Mouse (Mus musculus): ENCODE measurements around the gene Gfod1. TPM values are rescaled to one million over a fixed set of nuclear protein-coding genes. Genes with fewer than 3 reads are reported as not detected.

Gene Gfod1
- polyA plus RNA-seq, 1 experiment from 2014 or later: 0.41 TPM

GRCm38 (mm10) chr13:43212338-43212737 lies 91.6 kb downstream of the Gfod1 start:
- no peak overlapping the region for H3K27ac ChIP-seq (ENCODE audit: low read length)

GRCm38 (mm10) chr13:43210956-43211355 lies 93.0 kb downstream of the Gfod1 start:
- Histone ChIP-seq H3K4me2 (ENCODE audit: low read depth, low read length) (no peak overlapping the region), H3K4me1 (ENCODE audit: control insufficient read depth, insufficient read depth, low read length) (peaks cover 12% of the 10 kb centered on the region), H3K36me3 (ENCODE audit: control insufficient read depth, insufficient read depth, low read length) (no peaks in the 10 kb centered on the region), H3K27me3 (ENCODE audit: control insufficient read depth, insufficient read depth, low read length) (no peaks in the 10 kb centered on the region), H3K9me3 (replicated peaks; ENCODE audit: control insufficient read depth, low read length) (no peaks in the 10 kb centered on the region), H3K9ac (ENCODE audit: low read length) (no peak overlapping the region), H3K4me3 (replicated peaks; ENCODE audit: low read length) (no peak overlapping the region), H3K27ac (ENCODE audit: low read length) (no peak overlapping the region)
- 67% methylated on average over 5 of the region's 5 CpGs for WGBS
- ATAC-seq (ENCODE audit: insufficient read depth, low FRiP score): no peak

More at GRCm38 (mm10) chr13:43212338-43212737, 91.6 kb downstream of the Gfod1 start:
- no peak for ATAC-seq (ENCODE audit: insufficient read depth, low FRiP score)
- Histone ChIP-seq H3K4me2 (ENCODE audit: low read depth, low read length) (no peak overlapping the region), H3K9ac (ENCODE audit: low read length) (no peak overlapping the region), H3K36me3 (ENCODE audit: control insufficient read depth, insufficient read depth, low read length) (no peaks in the 10 kb centered on the region), H3K9me3 (replicated peaks; ENCODE audit: control insufficient read depth, low read length) (no peaks in the 10 kb centered on the region), H3K27me3 (ENCODE audit: control insufficient read depth, insufficient read depth, low read length) (no peaks in the 10 kb centered on the region), H3K4me3 (replicated peaks; ENCODE audit: low read length) (no peak overlapping the region), H3K4me1 (ENCODE audit: control insufficient read depth, insufficient read depth, low read length) (peaks cover 12% of the 10 kb centered on the region)
- 46% methylated on average over 7 of the region's 7 CpGs for WGBS

GRCm38 (mm10) chr13:43209560-43209959 lies 94.4 kb downstream of the Gfod1 start:
- no peak overlapping the region for H3K9ac ChIP-seq (ENCODE audit: low read length)
- H3K4me3 ChIP-seq (replicated peaks; ENCODE audit: low read length): no peak overlapping the region
- no peak for ATAC-seq (ENCODE audit: insufficient read depth, low FRiP score)
- no peaks in the 10 kb centered on the region for H3K27me3 ChIP-seq (ENCODE audit: control insufficient read depth, insufficient read depth, low read length)
- WGBS: 69% methylated on average over 5 of the region's 5 CpGs
- no peaks in the 10 kb centered on the region for H3K36me3 ChIP-seq (ENCODE audit: control insufficient read depth, insufficient read depth, low read length)
- peaks cover 12% of the 10 kb centered on the region for H3K4me1 ChIP-seq (ENCODE audit: control insufficient read depth, insufficient read depth, low read length)
- no peak overlapping the region for H3K4me2 ChIP-seq (ENCODE audit: low read depth, low read length)
- H3K9me3 ChIP-seq (replicated peaks; ENCODE audit: control insufficient read depth, low read length): no peaks in the 10 kb centered on the region
- H3K27ac ChIP-seq (ENCODE audit: low read length): no peak overlapping the region

GRCm38 (mm10) chr13:43208914-43209439 lies 95.0 kb downstream of the Gfod1 start:
- 0 out of 2 replicates have a peak, but pooled peaks have one; percentile 8 for ATAC-seq (ENCODE audit: insufficient read depth, low FRiP score)
- no peaks in the 10 kb centered on the region for H3K9me3 ChIP-seq (replicated peaks; ENCODE audit: control insufficient read depth, low read length)
- WGBS: 46% methylated on average over 16 of the region's 16 CpGs
- H3K4me3 ChIP-seq (replicated peaks; ENCODE audit: low read length): no peak overlapping the region
- no peak overlapping the region for H3K27ac ChIP-seq (ENCODE audit: low read length)
- H3K9ac ChIP-seq (ENCODE audit: low read length): no peak overlapping the region
- H3K4me2 ChIP-seq (ENCODE audit: low read depth, low read length): no peak overlapping the region
- peaks cover 12% of the 10 kb centered on the region for H3K4me1 ChIP-seq (ENCODE audit: control insufficient read depth, insufficient read depth, low read length)
- H3K27me3 ChIP-seq (ENCODE audit: control insufficient read depth, insufficient read depth, low read length): no peaks in the 10 kb centered on the region
- H3K36me3 ChIP-seq (ENCODE audit: control insufficient read depth, insufficient read depth, low read length): no peaks in the 10 kb centered on the region

GRCm38 (mm10) chr13:43206118-43206683 lies 97.8 kb downstream of the Gfod1 start:
- H3K9me3 ChIP-seq (replicated peaks; ENCODE audit: control insufficient read depth, low read length): no peaks in the 10 kb centered on the region
- no peak overlapping the region for H3K4me3 ChIP-seq (replicated peaks; ENCODE audit: low read length)
- no peaks in the 10 kb centered on the region for H3K27me3 ChIP-seq (ENCODE audit: control insufficient read depth, insufficient read depth, low read length)
- no peak overlapping the region for H3K4me2 ChIP-seq (ENCODE audit: low read depth, low read length)
- H3K4me1 ChIP-seq (ENCODE audit: control insufficient read depth, insufficient read depth, low read length): peaks cover 7% of the 10 kb centered on the region; the same call in 1 of the 2 replicates
- H3K27ac ChIP-seq (ENCODE audit: low read length): no peak overlapping the region
- H3K9ac ChIP-seq (ENCODE audit: low read length): no peak overlapping the region
- no peaks in the 10 kb centered on the region for H3K36me3 ChIP-seq (ENCODE audit: control insufficient read depth, insufficient read depth, low read length)
- WGBS: 86% methylated on average over 12 of the region's 12 CpGs
- no peak for ATAC-seq (ENCODE audit: insufficient read depth, low FRiP score)

GRCm38 (mm10) chr13:43203641-43204040 lies 100.3 kb downstream of the Gfod1 start:
- no peak overlapping the region for H3K27ac ChIP-seq (ENCODE audit: low read length)
- no peaks in the 10 kb centered on the region for H3K27me3 ChIP-seq (ENCODE audit: control insufficient read depth, insufficient read depth, low read length)
- no peak overlapping the region for H3K4me3 ChIP-seq (replicated peaks; ENCODE audit: low read length)
- no peak for ATAC-seq (ENCODE audit: insufficient read depth, low FRiP score)
- no peak overlapping the region for H3K4me2 ChIP-seq (ENCODE audit: low read depth, low read length)
- H3K9me3 ChIP-seq (replicated peaks; ENCODE audit: control insufficient read depth, low read length): no peaks in the 10 kb centered on the region
- H3K9ac ChIP-seq (ENCODE audit: low read length): no peak overlapping the region
- no peaks in the 10 kb centered on the region for H3K36me3 ChIP-seq (ENCODE audit: control insufficient read depth, insufficient read depth, low read length)
- H3K4me1 ChIP-seq (ENCODE audit: control insufficient read depth, insufficient read depth, low read length): peaks cover 1% of the 10 kb centered on the region; the same call in 1 of the 2 replicates
- 25% methylated on average over 5 of the region's 5 CpGs for WGBS

- H3K27ac ChIP-seq (ENCODE audit: low read length): no peak overlapping the region
Observed at GRCm38 (mm10) chr13:43203234-43203633, 100.7 kb downstream of the Gfod1 start.

GRCm38 (mm10) chr13:43202351-43202750 lies 101.6 kb downstream of the Gfod1 start:
- H3K36me3 ChIP-seq (ENCODE audit: control insufficient read depth, insufficient read depth, low read length): no peaks in the 10 kb centered on the region

More at GRCm38 (mm10) chr13:43203234-43203633, 100.7 kb downstream of the Gfod1 start:
- 78% methylated on average over 7 of the region's 7 CpGs for WGBS
- H3K4me2 ChIP-seq (ENCODE audit: low read depth, low read length): no peak overlapping the region
- no peaks in the 10 kb centered on the region for H3K27me3 ChIP-seq (ENCODE audit: control insufficient read depth, insufficient read depth, low read length)
- no peak for ATAC-seq (ENCODE audit: insufficient read depth, low FRiP score)
- no peak overlapping the region for H3K9ac ChIP-seq (ENCODE audit: low read length)
- no peaks in the 10 kb centered on the region for H3K36me3 ChIP-seq (ENCODE audit: control insufficient read depth, insufficient read depth, low read length)
- H3K9me3 ChIP-seq (replicated peaks; ENCODE audit: control insufficient read depth, low read length): no peaks in the 10 kb centered on the region
- H3K4me1 ChIP-seq (ENCODE audit: control insufficient read depth, insufficient read depth, low read length): no peaks in the 10 kb centered on the region
- H3K4me3 ChIP-seq (replicated peaks; ENCODE audit: low read length): no peak overlapping the region

GRCm38 (mm10) chr13:43201033-43201432 lies 102.9 kb downstream of the Gfod1 start:
- no peak for ATAC-seq (ENCODE audit: insufficient read depth, low FRiP score)
- Histone ChIP-seq H3K9ac (ENCODE audit: low read length) (no peak overlapping the region), H3K27ac (ENCODE audit: low read length) (no peak overlapping the region), H3K9me3 (replicated peaks; ENCODE audit: control insufficient read depth, low read length) (no peaks in the 10 kb centered on the region), H3K36me3 (ENCODE audit: control insufficient read depth, insufficient read depth, low read length) (no peaks in the 10 kb centered on the region), H3K27me3 (ENCODE audit: control insufficient read depth, insufficient read depth, low read length) (no peaks in the 10 kb centered on the region), H3K4me3 (replicated peaks; ENCODE audit: low read length) (no peak overlapping the region), H3K4me1 (ENCODE audit: control insufficient read depth, insufficient read depth, low read length) (0 out of 2 replicates have a peak, but pooled peaks cover 4% of the 10 kb centered on the region), H3K4me2 (ENCODE audit: low read depth, low read length) (no peak overlapping the region)
- WGBS: 46% methylated on average over 22 of the region's 22 CpGs

More at GRCm38 (mm10) chr13:43202351-43202750, 101.6 kb downstream of the Gfod1 start:
- no peak for ATAC-seq (ENCODE audit: insufficient read depth, low FRiP score)
- Histone ChIP-seq H3K27me3 (ENCODE audit: control insufficient read depth, insufficient read depth, low read length) (no peaks in the 10 kb centered on the region), H3K4me1 (ENCODE audit: control insufficient read depth, insufficient read depth, low read length) (no peaks in the 10 kb centered on the region), H3K27ac (ENCODE audit: low read length) (no peak overlapping the region), H3K9me3 (replicated peaks; ENCODE audit: control insufficient read depth, low read length) (no peaks in the 10 kb centered on the region), H3K4me3 (replicated peaks; ENCODE audit: low read length) (no peak overlapping the region), H3K9ac (ENCODE audit: low read length) (no peak overlapping the region), H3K4me2 (ENCODE audit: low read depth, low read length) (no peak overlapping the region)
- WGBS: 82% methylated on average over 10 of the region's 10 CpGs

Measured in stomach, embryonic 16.5 days (tissue).